Mouse (Mus musculus) ES-Bruce4 (cell line): ENCODE data around the gene Ankrd28.

Source experiments
- CTCF ChIP-seq: IDR thresholded peaks from one replicate; pipeline ENCODE4 v1.8.1; 2011; ENCODE audit warnings: low read depth, low read length
- EP300 ChIP-seq: IDR thresholded peaks from 2 replicates; pipeline ENCODE4 v1.6.1; 2011; ENCODE audit warnings: low read depth, low read length; ENCODE audit not compliant: insufficient read depth
- POLR2A ChIP-seq: IDR thresholded peaks from one replicate; pipeline ENCODE4 v1.8.1; 2011; ENCODE audit warnings: low read length; ENCODE audit not compliant: insufficient read depth

DNA sequence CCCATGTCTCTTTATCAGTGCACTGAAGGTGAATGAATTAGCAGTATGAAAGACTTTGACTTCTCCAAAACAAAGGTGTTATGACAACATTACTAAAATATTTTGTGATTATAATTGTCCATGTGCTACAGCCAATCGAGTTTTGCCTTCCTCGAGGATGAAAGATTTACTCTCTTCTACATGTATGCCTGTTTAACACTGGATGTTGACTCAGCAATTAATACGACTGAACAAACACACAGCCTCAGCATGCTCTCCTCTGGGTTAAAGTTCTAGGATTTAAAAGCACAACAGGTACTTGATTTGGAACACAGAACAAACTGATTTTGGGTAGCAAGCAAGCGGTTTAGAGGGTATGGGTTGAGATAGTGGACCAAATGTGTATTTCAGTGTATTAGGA lies 1.6 kb upstream of the Ankrd28 start:
- TF ChIP-seq POLR2A (no peak), CTCF (no peak), EP300 (no peak)
